Mouse (Mus musculus) hindbrain, embryonic 13.5 days (tissue): ENCODE measurements around the gene Hist1h1a. TPM values are rescaled to one million over a fixed set of nuclear protein-coding genes. Genes with fewer than 3 reads are reported as not detected.
"Not testable (repeated sequence)": the region's sequence is repeated elsewhere in the genome, so short reads cannot be mapped to it uniquely, and the experiment has no call there.

Experiments
- ATAC-seq: fragments of 200-750 bp; cut with Nextera tagmentation; 2 replicates; pipeline ENCODE4 v1.8.0; 2017; ENCODE audit warnings: moderate TSS enrichment; ENCODE audit not compliant: low FRiP score
- H3K27ac ChIP-seq: fragments of 300-500 bp; sonication (generic); 2 replicates; pipeline ENCODE4 v1.5.1; 2015; ENCODE audit warnings: inconsistent platforms, mild to moderate bottlenecking, moderate library complexity
- H3K27me3 ChIP-seq: fragments of 300-500 bp; sonication (generic); 2 replicates; pipeline ENCODE4 v1.6.1; 2015; ENCODE audit warnings: mild to moderate bottlenecking, inconsistent platforms
- H3K36me3 ChIP-seq: fragments of 300-500 bp; sonication (generic); 2 replicates; pipeline ENCODE4 v1.6.1; 2015; ENCODE audit warnings: mild to moderate bottlenecking, inconsistent platforms
- H3K4me1 ChIP-seq: fragments of 300-500 bp; sonication (generic); replicated peaks from 2 replicates; pipeline ENCODE4 v1.6.1; 2015; ENCODE audit warnings: inconsistent platforms
- H3K4me2 ChIP-seq: fragments of 300-500 bp; sonication (generic); 2 replicates; pipeline ENCODE4 v1.6.1; 2015; ENCODE audit warnings: inconsistent platforms, mild to moderate bottlenecking, moderate library complexity
- H3K4me3 ChIP-seq: fragments of 300-500 bp; sonication (generic); 2 replicates; pipeline ENCODE4 v1.5.1; 2015; ENCODE audit warnings: mild to moderate bottlenecking, inconsistent platforms
- H3K9ac ChIP-seq: fragments of 300-500 bp; sonication (generic); 2 replicates; pipeline ENCODE4 v1.6.1; 2015; ENCODE audit warnings: mild to moderate bottlenecking, inconsistent platforms
- H3K9me3 ChIP-seq: fragments of 300-500 bp; sonication (generic); 2 replicates; pipeline ENCODE4 v1.6.1; 2016; ENCODE audit warnings: inconsistent platforms
- WGBS: fragments of 180-500 bp; shearing (Covaris S2); methylation state at CpG from one replicate; pipeline ENCODE4 v1.1.7; 2015; 5-methylcytosine and 5-hydroxymethylcytosine counted together
- polyA plus RNA-seq: library from polyadenylated mRNA; unstranded; fragments of >200 nt; fragmentation: Nextera tagmentation; extraction: Ambion mirVana; gene quantifications from 2 replicates; pipeline ENCODE4 v1.2.1, GENCODE M21; 2015

Hist1h1a gene
- 0.56 and 1.2 TPM in 2 replicates for polyA plus RNA-seq

GRCm38 (mm10) chr13:23763586-23764323, at the start of gene Hist1h1a:
Hist1h1a (plus strand) TSS chr13:23763666.
- H3K36me3 ChIP-seq, result no peaks in the 10 kb centered on the region
- peaks cover 28% of the 10 kb centered on the region for H3K4me1 ChIP-seq
- peak within 1 kb of the TSS; percentile 94 for H3K4me2 ChIP-seq
- no peaks in the 10 kb centered on the region for H3K27me3 ChIP-seq
- WGBS, result 3% methylated on average over 34 of the region's 34 CpGs
- H3K4me3 ChIP-seq, result peak within 1 kb of the TSS; percentile 53
- H3K27ac ChIP-seq, result peak within 1 kb of the TSS; percentile 89
- no peaks in the 10 kb centered on the region for H3K9me3 ChIP-seq
- H3K9ac ChIP-seq, result peak within 1 kb of the TSS; percentile 79
- peak; percentile 69 for ATAC-seq

DNA sequence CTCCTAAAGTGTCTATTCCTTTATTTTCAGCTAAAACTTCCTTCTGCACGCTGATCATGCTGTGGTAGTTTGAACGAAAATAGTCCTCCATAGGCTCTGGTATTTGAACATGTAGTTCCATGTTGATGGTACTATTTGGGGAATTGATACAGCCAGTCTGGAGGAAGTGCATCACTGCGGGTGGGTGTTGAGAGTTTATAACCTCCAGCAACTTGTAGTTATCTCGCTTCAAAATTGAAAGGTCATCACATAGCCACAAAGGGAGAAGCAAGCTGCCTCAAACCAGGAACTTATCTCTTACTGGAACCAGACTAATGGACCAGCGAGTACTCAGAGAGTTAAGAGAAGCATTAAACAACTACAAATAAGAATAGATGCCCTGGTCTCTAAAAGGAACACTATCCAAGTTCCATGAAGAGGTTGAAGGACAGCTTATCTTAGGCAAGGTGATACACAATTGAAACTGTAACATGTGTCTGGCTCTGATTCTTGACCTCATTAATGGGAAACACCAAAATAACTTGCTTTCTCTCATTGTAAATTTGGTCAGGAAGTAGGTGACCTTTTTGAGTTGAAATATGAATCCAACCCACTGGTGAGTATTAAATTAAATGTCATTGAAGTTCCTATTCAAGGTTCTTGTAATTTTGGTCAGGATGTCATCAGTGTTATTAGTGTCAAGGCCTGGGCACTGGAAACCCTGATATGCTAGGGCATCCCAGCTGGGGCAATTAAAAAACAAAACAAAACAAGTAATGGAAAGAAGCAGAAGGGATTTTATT, 47.0 kb upstream of the Hist1h1a start:
- H3K4me2 ChIP-seq, result no peak overlapping the region
- 92% methylated on average over 5 of the region's 5 CpGs for WGBS
- ATAC-seq, result no peak
- no peak overlapping the region for H3K9ac ChIP-seq
- no peak overlapping the region for H3K4me3 ChIP-seq
- no peaks in the 10 kb centered on the region for H3K4me1 ChIP-seq
- H3K36me3 ChIP-seq, result no peaks in the 10 kb centered on the region
- H3K27me3 ChIP-seq, result peaks cover 2% of the 10 kb centered on the region; the same call in 1 of the 2 replicates
- no peak overlapping the region for H3K27ac ChIP-seq
- no peaks in the 10 kb centered on the region for H3K9me3 ChIP-seq

- ATAC-seq, result no peak
Observed at GRCm38 (mm10) chr13:23717176-23717575, 46.3 kb upstream of the Hist1h1a start.

DNA sequence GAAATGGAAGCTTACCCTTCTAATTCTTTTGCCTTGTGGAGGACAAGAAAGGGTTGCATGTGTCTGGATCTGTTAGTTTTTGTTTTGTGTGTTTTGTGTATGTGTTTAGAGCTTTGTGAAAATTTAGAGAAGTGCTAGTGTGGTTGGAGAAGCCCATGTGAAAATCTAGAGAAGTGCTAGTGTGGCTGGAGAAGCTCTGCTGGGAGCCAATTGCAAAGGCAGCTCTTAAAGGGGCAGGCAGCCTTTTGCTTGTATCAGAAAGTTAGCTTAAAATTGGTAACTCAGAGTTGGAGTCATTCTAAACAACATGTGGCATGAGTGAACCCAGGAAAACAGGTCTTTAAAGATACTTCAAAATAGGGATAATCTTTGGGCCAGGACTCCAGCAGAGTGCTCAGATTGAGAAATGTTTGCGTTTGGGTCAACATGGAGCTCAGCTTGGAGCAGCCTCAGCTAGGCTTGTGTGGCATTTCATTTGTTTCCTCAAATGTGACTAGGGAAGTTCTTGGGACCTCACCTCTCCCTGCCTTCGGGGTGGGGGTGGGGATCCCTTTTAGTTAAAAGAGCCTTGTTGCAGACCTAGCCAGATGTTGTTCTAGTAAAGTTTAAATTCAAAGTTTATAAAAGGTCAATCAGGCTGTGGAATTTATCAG, 45.7 kb upstream of the Hist1h1a start:
- ATAC-seq, H3K4me2 ChIP-seq, H3K27ac ChIP-seq, H3K4me1 ChIP-seq, H3K27me3 ChIP-seq, H3K36me3 ChIP-seq, H3K9me3 ChIP-seq, H3K9ac ChIP-seq, H3K4me3 ChIP-seq: not testable (repeated sequence)
- WGBS, result 17% methylated on average over 2 of the region's 2 CpGs

More at GRCm38 (mm10) chr13:23717176-23717575, 46.3 kb upstream of the Hist1h1a start:
- Histone ChIP-seq H3K27ac (no peak overlapping the region), H3K9me3 (no peaks in the 10 kb centered on the region), H3K27me3 (no peaks in the 10 kb centered on the region), H3K4me3 (no peak overlapping the region), H3K4me1 (no peaks in the 10 kb centered on the region), H3K36me3 (no peaks in the 10 kb centered on the region), H3K9ac (no peak overlapping the region), H3K4me2 (no peak overlapping the region)
- WGBS, result 54% methylated on average over 11 of the region's 11 CpGs

DNA sequence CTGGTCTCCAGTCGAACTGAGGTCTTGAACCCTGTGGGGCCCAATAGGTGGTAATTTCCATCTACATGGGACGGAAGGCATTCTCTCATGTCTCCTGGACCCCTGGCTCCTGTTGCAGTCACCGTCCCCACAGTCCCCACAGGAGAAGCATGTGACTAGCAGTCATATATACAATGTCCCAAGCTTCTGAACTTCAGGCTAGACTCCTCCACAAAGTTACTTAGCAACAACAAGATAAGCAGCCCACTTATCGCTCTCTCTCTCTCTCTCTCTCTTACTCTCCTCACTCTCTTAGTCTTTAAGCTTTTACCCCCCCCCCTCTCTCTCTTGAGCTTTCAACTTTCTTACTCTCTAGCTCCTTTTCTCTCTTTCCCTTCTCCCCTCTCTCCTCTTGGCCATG, 39.2 kb upstream of the Hist1h1a start:
- no peaks in the 10 kb centered on the region for H3K4me1 ChIP-seq
- no peaks in the 10 kb centered on the region for H3K9me3 ChIP-seq
- no peak for ATAC-seq
- no peak overlapping the region for H3K9ac ChIP-seq
- H3K4me3 ChIP-seq, result no peak overlapping the region
- no peaks in the 10 kb centered on the region for H3K36me3 ChIP-seq
- no peaks in the 10 kb centered on the region for H3K27me3 ChIP-seq
- no peak overlapping the region for H3K27ac ChIP-seq
- H3K4me2 ChIP-seq, result no peak overlapping the region
- 84% methylated on average over 4 of the region's 4 CpGs for WGBS

GRCm38 (mm10) chr13:23725213-23725612, 38.3 kb upstream of the Hist1h1a start:
- Histone ChIP-seq H3K4me1 (no peaks in the 10 kb centered on the region), H3K4me2 (no peak overlapping the region), H3K27ac (no peak overlapping the region), H3K9me3 (no peaks in the 10 kb centered on the region), H3K36me3 (no peaks in the 10 kb centered on the region), H3K27me3 (no peaks in the 10 kb centered on the region), H3K9ac (no peak overlapping the region), H3K4me3 (no peak overlapping the region)
- ATAC-seq, result no peak
- no CpG with 5 or more reads among the region's 1 CpGs for WGBS

- Histone ChIP-seq H3K27ac (no peak overlapping the region), H3K4me1 (no peaks in the 10 kb centered on the region), H3K27me3 (no peaks in the 10 kb centered on the region), H3K36me3 (no peaks in the 10 kb centered on the region), H3K4me2 (no peak overlapping the region), H3K4me3 (no peak overlapping the region), H3K9ac (no peak overlapping the region), H3K9me3 (no peaks in the 10 kb centered on the region)
- WGBS, result 86% methylated on average over 18 of the region's 18 CpGs
- no peak for ATAC-seq
Observed at GRCm38 (mm10) chr13:23728472-23729191, 34.8 kb upstream of the Hist1h1a start.

DNA sequence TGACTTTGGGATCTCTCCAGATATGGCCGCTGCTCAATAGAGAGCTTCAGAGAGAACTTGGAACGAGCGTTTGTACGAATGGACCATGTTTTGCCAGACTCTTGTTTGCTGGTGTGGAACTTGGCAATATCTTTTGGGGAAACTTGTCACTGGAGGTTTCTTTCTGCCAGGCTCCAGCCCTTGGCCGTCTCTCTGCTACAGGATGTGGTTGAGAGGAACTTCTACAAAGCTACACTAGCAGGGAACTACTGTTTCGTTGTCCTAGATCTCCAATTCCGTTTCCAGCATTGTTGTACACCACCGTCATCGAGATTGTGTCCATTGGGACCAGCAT, 34.3 kb upstream of the Hist1h1a start:
- no peak for ATAC-seq
- no peaks in the 10 kb centered on the region for H3K9me3 ChIP-seq
- 94% methylated on average over 9 of the region's 9 CpGs for WGBS
- H3K4me1 ChIP-seq, result no peaks in the 10 kb centered on the region
- no peaks in the 10 kb centered on the region for H3K36me3 ChIP-seq
- H3K27ac ChIP-seq, result no peak overlapping the region
- no peak overlapping the region for H3K4me3 ChIP-seq
- H3K27me3 ChIP-seq, result no peaks in the 10 kb centered on the region
- no peak overlapping the region for H3K4me2 ChIP-seq
- no peak overlapping the region for H3K9ac ChIP-seq

DNA sequence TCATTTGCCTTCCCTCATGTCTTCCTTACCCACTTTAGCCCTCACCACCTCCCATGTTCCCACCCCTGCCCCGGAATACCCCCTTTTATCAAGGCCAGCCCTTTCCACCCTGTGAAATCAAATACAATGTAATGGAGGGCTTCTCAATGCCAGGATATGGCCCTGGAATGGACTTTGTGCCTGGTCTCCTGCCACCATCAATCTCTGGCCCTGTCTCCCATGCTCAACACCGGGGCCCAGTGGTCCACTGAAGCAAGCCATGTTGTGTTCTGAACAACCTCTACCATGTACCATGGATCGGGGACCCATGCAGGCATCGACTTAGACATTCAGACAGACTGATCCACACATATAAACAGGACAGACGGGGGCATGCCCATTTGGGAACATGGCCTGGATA, 33.8 kb upstream of the Hist1h1a start:
- no peaks in the 10 kb centered on the region for H3K36me3 ChIP-seq
- no peaks in the 10 kb centered on the region for H3K9me3 ChIP-seq
- H3K4me3 ChIP-seq, result no peak overlapping the region
- no peaks in the 10 kb centered on the region for H3K27me3 ChIP-seq
- 92% methylated on average over 5 of the region's 5 CpGs for WGBS
- H3K27ac ChIP-seq, result no peak overlapping the region
- H3K9ac ChIP-seq, result no peak overlapping the region
- H3K4me1 ChIP-seq, result no peaks in the 10 kb centered on the region
- no peak for ATAC-seq
- H3K4me2 ChIP-seq, result no peak overlapping the region

- H3K36me3 ChIP-seq, result no peaks in the 10 kb centered on the region
- WGBS, result 43% methylated on average over 8 of the region's 8 CpGs
- no peaks in the 10 kb centered on the region for H3K27me3 ChIP-seq
- ATAC-seq, result no peak
- no peak overlapping the region for H3K9ac ChIP-seq
- no peak overlapping the region for H3K4me2 ChIP-seq
- H3K9me3 ChIP-seq, result no peaks in the 10 kb centered on the region
- H3K27ac ChIP-seq, result no peak overlapping the region
- no peaks in the 10 kb centered on the region for H3K4me1 ChIP-seq
- no peak overlapping the region for H3K4me3 ChIP-seq
Observed at GRCm38 (mm10) chr13:23730479-23730878, 33.0 kb upstream of the Hist1h1a start.

- no peaks in the 10 kb centered on the region for H3K27me3 ChIP-seq
- no peak overlapping the region for H3K27ac ChIP-seq
- H3K4me2 ChIP-seq, result no peak overlapping the region
- H3K9ac ChIP-seq, result no peak overlapping the region
- ATAC-seq, result no peak
- no peak overlapping the region for H3K4me3 ChIP-seq
- no peaks in the 10 kb centered on the region for H3K4me1 ChIP-seq
- WGBS, result 28% methylated on average over 8 of the region's 8 CpGs
- no peaks in the 10 kb centered on the region for H3K36me3 ChIP-seq
- H3K9me3 ChIP-seq, result no peaks in the 10 kb centered on the region
Observed at GRCm38 (mm10) chr13:23732156-23732804, 31.2 kb upstream of the Hist1h1a start.

DNA sequence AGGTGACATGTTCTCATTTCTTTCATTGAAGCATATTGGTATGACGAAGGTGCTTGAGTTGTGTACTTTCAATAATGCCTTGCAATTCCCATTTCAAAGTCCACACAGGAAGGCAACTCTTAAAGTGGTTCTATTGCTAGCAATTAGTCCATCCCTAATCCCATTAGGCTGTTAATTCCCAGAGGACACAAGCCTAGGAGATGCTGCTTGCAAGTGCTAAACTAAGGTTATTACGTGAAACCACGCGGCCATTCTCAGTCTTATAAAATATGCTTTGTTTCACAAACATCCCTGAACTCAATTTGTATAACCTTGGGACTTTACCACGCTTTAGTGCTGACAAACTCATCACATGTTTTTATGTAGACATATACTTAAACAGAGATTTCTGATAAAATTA, 26.4 kb upstream of the Hist1h1a start:
- H3K4me3 ChIP-seq, result no peak overlapping the region
- WGBS, result 92% methylated on average over 5 of the region's 5 CpGs
- no peak overlapping the region for H3K4me2 ChIP-seq
- H3K9me3 ChIP-seq, result no peaks in the 10 kb centered on the region
- no peaks in the 10 kb centered on the region for H3K27me3 ChIP-seq
- ATAC-seq, result no peak
- no peaks in the 10 kb centered on the region for H3K36me3 ChIP-seq
- H3K4me1 ChIP-seq, result peaks cover 23% of the 10 kb centered on the region
- H3K9ac ChIP-seq, result no peak overlapping the region
- no peak overlapping the region for H3K27ac ChIP-seq
